Mouse (Mus musculus) gastrocnemius, postnatal 4 days (tissue): ENCODE data around the gene Gm13272. TPM values are rescaled to one million over a fixed set of nuclear protein-coding genes. Genes with fewer than 3 reads are reported as not detected.
"Not testable (repeated sequence)": the region's sequence is repeated elsewhere in the genome, so short reads cannot be mapped to it uniquely, and the experiment has no call there.

Experiments
- DNase-seq, 2 experiments: peaks; one replicate each; pipeline ENCODE4 v3.0.0; 2021 to 2022; ENCODE audit warnings: low spot score in 2 of 2, mixed read lengths in 2 of 2
- long read RNA-seq, 2 experiments: library from polyadenylated mRNA; stranded (forward); transcript quantifications; one replicate each; pipeline ENCODE4 v2.0.0; 2021
- total RNA-seq, 2 experiments: library from RNA; stranded (reverse); gene quantifications; 2 replicates each; pipeline ENCODE4 v1.2.3; 2021

Gm13272 gene
- not detected for total RNA-seq
- long read RNA-seq, experiment 1, result 0 reads
- long read RNA-seq, experiment 2, result 0 reads

DNA sequence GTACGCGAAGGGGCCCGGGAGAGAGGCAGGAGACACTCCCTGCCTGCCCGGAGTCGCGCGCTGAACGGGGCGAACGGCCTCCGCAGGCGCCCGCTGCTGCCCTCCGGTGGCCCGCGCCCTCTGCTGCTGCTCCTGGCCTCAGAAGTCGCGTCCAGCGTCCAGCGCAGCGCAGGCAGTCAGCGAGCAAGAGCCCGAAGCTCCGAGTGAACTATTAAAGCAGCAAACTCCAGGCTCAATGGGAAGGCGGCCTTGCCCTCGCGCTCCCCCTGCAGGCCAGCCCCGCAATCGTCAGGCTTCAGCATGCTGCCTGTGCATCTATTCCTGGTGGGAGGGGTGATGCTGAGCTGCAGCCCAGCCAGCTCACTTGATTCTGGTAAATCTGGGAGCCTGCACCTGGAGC is at the start of gene Gm13272:
Gene Gm13272, plus strand, starts transcription at position 301 of the 400 bp plus-strand sequence.
- not testable (repeated sequence) for DNase-seq

DNA sequence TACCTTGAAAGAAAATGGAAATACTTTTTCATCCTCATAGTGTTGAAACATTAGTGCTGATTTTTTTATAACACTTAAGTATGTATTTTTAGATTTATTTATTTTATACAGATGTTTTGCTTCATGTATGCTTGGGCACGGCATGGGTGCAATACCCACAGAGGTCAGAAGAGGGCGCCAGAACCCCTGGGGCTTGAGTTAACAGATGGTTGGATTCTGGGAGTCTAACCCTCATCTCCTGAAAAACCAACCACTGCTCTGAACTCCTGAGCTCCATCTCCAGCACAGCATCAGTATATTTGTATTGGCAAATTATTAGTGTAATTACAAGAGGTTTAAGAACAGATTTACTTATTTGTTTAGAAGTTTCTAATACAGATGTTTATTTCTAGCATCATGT is 41.2 kb upstream of the Gm13272 start:
- peak; percentile 55 to 69 for DNase-seq

- DNase-seq, result no peak
Measured at GRCm38 (mm10) chr4:88739036-88739435, 40.6 kb upstream of the Gm13272 start.

DNA sequence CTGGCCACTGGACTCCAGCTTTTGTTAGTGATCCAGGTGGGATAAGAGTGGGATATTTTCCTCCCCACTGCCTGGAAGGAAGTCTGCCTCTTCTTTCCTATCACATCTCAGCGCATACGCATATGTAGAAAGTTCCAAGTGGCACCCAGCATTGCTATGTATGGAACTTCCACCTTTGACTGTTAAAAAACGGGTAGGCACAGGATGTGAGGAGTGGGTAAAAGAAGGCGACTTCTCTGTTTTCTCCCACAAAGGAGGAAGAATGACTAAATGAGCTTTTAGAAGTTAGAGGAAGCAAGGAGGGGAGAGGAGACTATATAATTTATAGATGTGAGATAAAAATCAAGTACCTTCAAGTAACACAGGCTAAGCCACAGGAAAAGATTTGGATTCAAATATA is 38.2 kb upstream of the Gm13272 start:
- no peak for DNase-seq

GRCm38 (mm10) chr4:88742771-88743371 is 36.8 kb upstream of the Gm13272 start:
- no peak for DNase-seq

- no peak for DNase-seq
Measured at GRCm38 (mm10) chr4:88744207-88744606, 35.4 kb upstream of the Gm13272 start.

GRCm38 (mm10) chr4:88749926-88750325 is 29.7 kb upstream of the Gm13272 start:
- no peak for DNase-seq

- peak; percentile 68 to 69 for DNase-seq
Measured at GRCm38 (mm10) chr4:88754818-88755340, 24.8 kb upstream of the Gm13272 start, which contains the start of gene Gm13271. Gm13271 (plus strand) TSS chr4:88754868.

DNA sequence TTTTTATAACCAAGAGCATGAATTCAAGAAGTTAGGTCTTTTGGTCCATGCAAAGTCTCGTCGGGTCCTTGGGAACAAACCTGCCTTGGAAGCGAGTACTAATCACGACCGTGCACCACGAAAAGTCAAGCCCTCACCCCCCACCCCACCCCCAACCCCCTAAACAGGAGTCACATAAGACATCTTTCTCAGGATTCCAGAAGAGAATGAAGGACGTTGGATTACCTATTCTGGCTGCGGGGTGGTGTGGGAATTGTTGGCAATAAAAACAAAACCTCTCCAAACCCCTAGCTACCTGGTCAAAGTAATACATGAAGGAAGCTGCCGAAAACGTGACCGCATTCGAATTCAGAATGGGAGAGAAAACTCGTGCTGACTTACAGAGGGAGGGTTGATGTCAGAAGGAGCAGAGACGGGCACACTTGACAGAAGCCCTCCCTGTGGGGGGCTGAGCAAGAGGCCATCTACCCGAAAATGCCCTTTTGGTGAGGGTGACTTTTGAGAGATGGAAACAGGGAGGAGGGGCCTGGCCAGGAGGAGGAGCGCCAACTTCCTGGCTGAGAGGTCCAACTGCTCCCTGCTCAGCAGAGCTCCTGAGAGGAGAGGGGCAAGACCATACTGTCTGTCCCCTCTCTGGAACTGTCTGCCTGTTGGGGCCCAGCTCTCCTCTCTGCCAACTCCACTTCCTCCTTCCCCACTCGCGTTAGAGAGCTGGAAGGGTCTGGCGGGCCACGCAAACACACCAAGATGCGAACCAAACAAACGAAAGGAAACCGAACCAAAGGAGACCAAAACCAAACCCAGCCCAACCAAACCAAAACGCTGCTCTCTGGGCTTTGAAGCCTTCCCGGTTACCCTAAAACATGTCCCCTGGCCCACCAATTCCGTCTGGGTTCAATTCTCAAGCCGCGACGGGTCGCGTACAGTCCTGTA is 22.8 kb upstream of the Gm13272 start:
- peak in 1 of 2 experiments; percentile 10 for DNase-seq

DNA sequence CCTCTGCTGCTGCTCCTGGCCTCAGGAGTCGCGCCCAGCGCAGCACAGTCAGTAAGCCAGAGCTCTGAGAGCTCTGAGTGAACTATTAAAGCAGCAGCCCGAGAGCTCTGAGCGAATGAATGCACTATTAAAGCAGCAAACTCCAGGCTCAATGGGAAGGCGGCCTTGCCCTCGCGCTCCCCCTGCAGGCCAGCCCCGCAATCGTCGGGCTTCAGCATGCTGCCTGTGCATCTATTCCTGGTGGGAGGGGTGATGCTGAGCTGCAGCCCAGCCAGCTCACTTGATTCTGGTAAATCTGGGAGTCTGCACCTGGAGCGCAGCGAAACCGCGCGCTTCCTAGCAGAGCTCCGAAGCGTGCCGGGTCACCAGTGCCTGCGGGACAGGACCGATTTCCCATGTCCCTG is 22.0 kb upstream of the Gm13272 start:
- peak; percentile 81 to 83 for DNase-seq

- DNase-seq, result not testable (repeated sequence)
Measured at GRCm38 (mm10) chr4:88758751-88759150, 20.9 kb upstream of the Gm13272 start.

- DNase-seq, result peak; percentile 42 to 47
Measured at GRCm38 (mm10) chr4:88759610-88760268, 19.9 kb upstream of the Gm13272 start, which contains the start of gene Gm13283. Gm13283 (plus strand) TSS chr4:88760119.

DNA sequence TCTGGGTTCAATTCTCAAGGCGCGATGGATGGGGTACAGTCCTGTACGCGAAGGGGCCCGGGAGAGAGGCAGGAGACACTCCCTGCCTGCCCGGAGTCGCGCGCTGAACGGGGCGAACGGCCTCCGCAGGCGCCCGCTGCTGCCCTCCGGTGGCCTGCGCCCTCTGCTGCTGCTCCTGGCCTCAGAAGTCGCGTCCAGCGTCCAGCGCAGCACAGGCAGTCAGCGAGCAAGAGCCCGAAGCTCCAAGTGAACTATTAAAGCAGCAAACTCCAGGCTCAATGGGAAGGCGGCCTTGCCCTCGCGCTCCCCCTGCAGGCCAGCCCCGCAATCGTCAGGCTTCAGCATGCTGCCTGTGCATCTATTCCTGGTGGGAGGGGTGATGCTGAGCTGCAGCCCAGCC is 19.2 kb upstream of the Gm13272 start:
- peak; percentile 30 to 67 for DNase-seq

DNA sequence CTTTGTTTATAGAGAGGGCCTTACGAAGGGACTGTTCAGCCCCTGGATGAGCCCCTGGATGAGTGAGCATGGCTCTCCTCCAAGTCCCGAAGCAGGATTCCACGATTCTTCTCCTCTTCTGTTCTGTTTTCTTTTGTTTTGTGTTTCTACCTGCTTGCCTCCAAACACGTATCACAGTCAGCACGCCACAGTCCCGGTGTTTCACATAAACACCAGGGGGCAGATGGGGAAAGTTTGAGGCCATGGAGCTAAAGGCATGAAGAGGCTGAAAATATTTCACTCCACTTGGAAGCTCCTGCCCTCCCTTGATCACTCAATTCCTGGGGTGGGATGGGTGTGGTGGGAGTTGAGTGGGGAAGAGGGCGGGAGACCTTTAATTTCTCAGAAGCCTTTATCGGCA is 17.9 kb upstream of the Gm13272 start:
- DNase-seq, result peak; percentile 78 to 85

DNA sequence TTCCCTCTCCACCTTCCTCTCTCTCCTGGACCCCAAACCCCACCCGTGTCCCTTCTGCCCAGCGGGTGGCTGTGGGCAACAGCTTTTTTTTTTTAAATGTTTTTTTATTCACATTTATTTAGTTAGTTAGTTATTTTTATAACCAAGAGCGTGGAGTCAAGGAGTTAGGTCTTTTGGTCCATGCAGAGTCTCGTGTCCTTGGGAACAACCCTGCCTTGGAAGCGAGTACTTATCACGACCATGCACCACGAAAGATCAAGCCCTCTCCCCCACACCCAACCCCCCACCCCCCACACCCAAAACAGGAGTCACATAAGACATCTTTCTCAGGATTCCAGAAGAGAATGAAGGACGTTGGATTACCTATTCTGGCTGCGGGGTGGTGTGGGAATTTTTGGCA is 17.3 kb upstream of the Gm13272 start:
- DNase-seq, result peak in 1 of 2 experiments; percentile 20

DNA sequence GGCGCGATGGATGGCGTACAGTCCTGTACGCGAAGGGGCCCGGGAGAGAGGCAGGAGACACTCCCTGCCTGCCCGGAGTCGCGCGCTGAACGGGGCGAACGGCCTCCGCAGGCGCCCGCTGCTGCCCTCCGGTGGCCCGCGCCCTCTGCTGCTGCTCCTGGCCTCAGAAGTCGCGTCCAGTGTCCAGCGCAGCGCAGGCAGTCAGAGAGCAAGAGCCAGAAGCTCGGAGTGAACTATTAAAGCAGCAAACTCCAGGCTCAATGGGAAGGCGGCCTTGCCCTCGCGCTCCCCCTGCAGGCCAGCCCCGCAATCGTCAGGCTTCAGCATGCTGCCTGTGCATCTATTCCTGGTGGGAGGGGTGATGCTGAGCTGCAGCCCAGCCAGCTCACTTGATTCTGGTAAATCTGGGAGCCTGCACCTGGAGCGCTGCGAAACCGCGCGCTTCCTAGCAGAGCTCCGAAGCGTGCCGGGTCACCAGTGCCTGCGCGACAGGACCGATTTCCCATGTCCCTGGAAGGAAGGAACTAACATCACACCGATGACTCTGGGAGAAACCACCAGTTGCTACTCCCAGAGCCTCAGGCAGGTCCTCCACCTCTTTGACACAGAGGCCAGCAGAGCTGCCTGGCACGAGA is 16.1 kb upstream of the Gm13272 start:
- peak in 1 of 2 experiments; percentile 34 for DNase-seq

DNA sequence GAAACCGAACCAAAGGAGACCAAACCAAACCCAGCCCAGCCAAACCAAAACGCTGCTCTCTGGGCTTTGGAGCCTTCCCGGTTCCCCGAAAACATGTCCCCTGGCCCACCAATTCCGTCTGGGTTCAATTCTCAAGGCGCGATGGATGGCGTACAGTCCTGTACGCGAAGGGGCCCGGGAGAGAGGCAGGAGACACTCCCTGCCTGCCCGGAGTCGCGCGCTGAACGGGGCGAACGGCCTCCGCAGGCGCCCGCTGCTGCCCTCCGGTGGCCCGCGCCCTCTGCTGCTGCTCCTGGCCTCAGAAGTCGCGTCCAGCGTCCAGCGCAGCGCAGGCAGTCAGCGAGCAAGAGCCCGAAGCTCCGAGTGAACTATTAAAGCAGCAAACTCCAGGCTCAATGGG is 6.1 kb upstream of the Gm13272 start, which contains the start of gene Gm13290:
Gene Gm13290, plus strand, starts transcription at position 301 of the 400 bp plus-strand sequence.
- DNase-seq, result not testable (repeated sequence)

DNA sequence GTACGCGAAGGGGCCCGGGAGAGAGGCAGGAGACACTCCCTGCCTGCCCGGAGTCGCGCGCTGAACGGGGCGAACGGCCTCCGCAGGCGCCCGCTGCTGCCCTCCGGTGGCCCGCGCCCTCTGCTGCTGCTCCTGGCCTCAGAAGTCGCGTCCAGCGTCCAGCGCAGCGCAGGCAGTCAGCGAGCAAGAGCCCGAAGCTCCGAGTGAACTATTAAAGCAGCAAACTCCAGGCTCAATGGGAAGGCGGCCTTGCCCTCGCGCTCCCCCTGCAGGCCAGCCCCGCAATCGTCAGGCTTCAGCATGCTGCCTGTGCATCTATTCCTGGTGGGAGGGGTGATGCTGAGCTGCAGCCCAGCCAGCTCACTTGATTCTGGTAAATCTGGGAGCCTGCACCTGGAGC is 3.0 kb upstream of the Gm13272 start, which contains the start of gene Gm13289:
Gene Gm13289, plus strand, starts transcription at position 301 of the 400 bp plus-strand sequence.
- DNase-seq, result not testable (repeated sequence)

GRCm38 (mm10) chr4:88780320-88780719 is 670 bp downstream of the Gm13272 start:
- DNase-seq, result peak in 1 of 2 experiments; percentile 14

DNA sequence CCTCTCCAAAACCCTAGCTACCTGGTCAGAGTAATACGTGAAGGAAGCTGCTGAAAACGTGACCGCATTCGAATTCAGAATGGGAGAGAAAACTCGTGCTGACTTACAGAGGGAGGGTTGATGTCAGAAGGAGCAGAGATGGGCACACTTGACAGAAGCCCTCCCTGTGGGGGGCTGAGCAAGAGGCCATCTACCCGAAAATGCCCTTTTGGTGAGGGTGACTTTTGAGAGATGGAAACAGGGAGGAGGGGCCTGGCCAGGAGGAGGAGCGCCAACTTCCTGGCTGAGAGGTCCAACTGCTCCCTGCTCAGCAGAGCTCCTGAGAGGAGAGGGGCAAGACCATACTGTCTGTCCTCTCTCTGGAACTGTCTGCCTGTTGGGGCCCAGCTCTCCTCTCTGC is 2.2 kb downstream of the Gm13272 start, which contains the start of gene Ifnz:
Gene Ifnz, plus strand, starts transcription at position 301 of the 400 bp plus-strand sequence.
- not testable (repeated sequence) for DNase-seq
